Mouse (Mus musculus) hindbrain, embryonic 11.5 days (tissue): Measurements from ENCODE around the gene Slc41a3. TPM values are rescaled to one million over a fixed set of nuclear protein-coding genes. Genes with fewer than 3 reads are reported as not detected.

Experiments
- ATAC-seq: fragments of 200-750 bp; cut with Nextera tagmentation; 2 replicates; pipeline ENCODE4 v1.8.0; 2017; ENCODE audit warnings: mild to moderate bottlenecking, moderate TSS enrichment, moderate library complexity; ENCODE audit not compliant: low FRiP score
- DNase-seq: peaks from one replicate; pipeline ENCODE4 v3.0.0-alpha.2; 2015; ENCODE audit warnings: low spot score
- H3K27ac ChIP-seq: fragments of 300-500 bp; sonication (generic); 2 replicates; pipeline ENCODE4 v1.5.1; 2014; ENCODE audit warnings: mild to moderate bottlenecking, low read depth, low read length
- H3K27me3 ChIP-seq: fragments of 300-500 bp; sonication (generic); 2 replicates; pipeline ENCODE4 v1.6.1; 2014; ENCODE audit warnings: mild to moderate bottlenecking, low read length, moderate library complexity, mixed read lengths; ENCODE audit not compliant: control insufficient read depth, insufficient read depth
- H3K36me3 ChIP-seq: fragments of 300-500 bp; sonication (generic); 2 replicates; pipeline ENCODE4 v1.6.1; 2014; ENCODE audit warnings: mild to moderate bottlenecking, low read length, moderate library complexity, mixed read lengths; ENCODE audit not compliant: control insufficient read depth, insufficient read depth
- H3K4me1 ChIP-seq: fragments of 300-500 bp; sonication (generic); replicated peaks from 2 replicates; pipeline ENCODE4 v1.6.1; 2014; ENCODE audit warnings: low read length, mixed read lengths; ENCODE audit not compliant: control insufficient read depth, insufficient read depth
- H3K4me2 ChIP-seq: fragments of 300-500 bp; sonication (generic); replicated peaks from 2 replicates; pipeline ENCODE4 v1.6.1; 2014; ENCODE audit warnings: mild to moderate bottlenecking, low read depth, low read length
- H3K4me3 ChIP-seq: fragments of 300-500 bp; sonication (generic); 2 replicates; pipeline ENCODE4 v1.5.1; 2014; ENCODE audit warnings: low read depth, low read length
- H3K9ac ChIP-seq: fragments of 300-500 bp; sonication (generic); 2 replicates; pipeline ENCODE4 v1.6.1; 2014; ENCODE audit warnings: low read depth, low read length
- H3K9me3 ChIP-seq: fragments of 300-500 bp; sonication (generic); 2 replicates; pipeline ENCODE4 v1.6.1; 2016; ENCODE audit warnings: low read length; ENCODE audit not compliant: control insufficient read depth
- WGBS: fragments of 180-500 bp; shearing (Covaris S2); extraction: QIAGEN DNeasy Blood & Tissue Kit; methylation state at CpG from one replicate; pipeline ENCODE4 v1.1.7; 2014; 5-methylcytosine and 5-hydroxymethylcytosine counted together
- polyA plus RNA-seq: library from polyadenylated mRNA; unstranded; fragments of >200 nt; fragmentation: Nextera tagmentation; extraction: Ambion mirVana; gene quantifications from 2 replicates; pipeline ENCODE4 v1.2.1, GENCODE M21; 2014

The Slc41a3 gene
- polyA plus RNA-seq, 1 experiment from 2014 or later = 3.2 TPM

- peaks cover 8% of the 10 kb centered on the region; the same call in 1 of the 2 replicates for H3K36me3 ChIP-seq
- H3K9me3 ChIP-seq = no peaks in the 10 kb centered on the region
- DNase-seq (no peak), ATAC-seq (no peak)
- H3K4me1 ChIP-seq = no peaks in the 10 kb centered on the region; the same call in 1 of the 2 replicates
- H3K27ac ChIP-seq = no peak overlapping the region
- no peak overlapping the region for H3K9ac ChIP-seq
- 89% methylated on average over 20 of the region's 20 CpGs for WGBS
- H3K27me3 ChIP-seq = no peaks in the 10 kb centered on the region
- no peak overlapping the region for H3K4me3 ChIP-seq
- no peak overlapping the region for H3K4me2 ChIP-seq
Measured at GRCm38 (mm10) chr6:90660398-90661028, 56.0 kb downstream of the Slc41a3 start.

GRCm38 (mm10) chr6:90661029-90661399 is 56.5 kb downstream of the Slc41a3 start:
- H3K9ac ChIP-seq = no peak overlapping the region
- no peak overlapping the region for H3K4me2 ChIP-seq
- 93% methylated on average over 11 of the region's 11 CpGs for WGBS
- no peaks in the 10 kb centered on the region for H3K27me3 ChIP-seq
- no peaks in the 10 kb centered on the region for H3K9me3 ChIP-seq
- no peak for ATAC-seq
- DNase-seq = no peak
- H3K36me3 ChIP-seq = peaks cover 9% of the 10 kb centered on the region; the same call in 1 of the 2 replicates
- no peak overlapping the region for H3K27ac ChIP-seq
- H3K4me3 ChIP-seq = no peak overlapping the region
- H3K4me1 ChIP-seq = no peaks in the 10 kb centered on the region; the same call in 1 of the 2 replicates

GRCm38 (mm10) chr6:90662148-90662547 is 57.6 kb downstream of the Slc41a3 start:
- Histone ChIP-seq H3K4me3 (no peak overlapping the region), H3K36me3 (peaks cover 12% of the 10 kb centered on the region; the same call in 1 of the 2 replicates)

GRCm38 (mm10) chr6:90663736-90664135 is 59.2 kb downstream of the Slc41a3 start:
- H3K27me3 ChIP-seq = no peaks in the 10 kb centered on the region
- no peak overlapping the region for H3K4me3 ChIP-seq
- H3K36me3 ChIP-seq = peaks cover 12% of the 10 kb centered on the region; the same call in 1 of the 2 replicates
- H3K9ac ChIP-seq = no peak overlapping the region
- no peaks in the 10 kb centered on the region for H3K9me3 ChIP-seq
- ATAC-seq (no peak), DNase-seq (no peak)
- no peak overlapping the region for H3K27ac ChIP-seq
- WGBS = 86% methylated on average over 11 of the region's 11 CpGs
- H3K4me1 ChIP-seq = no peaks in the 10 kb centered on the region; the same call in 1 of the 2 replicates
- H3K4me2 ChIP-seq = no peak overlapping the region

More at GRCm38 (mm10) chr6:90662148-90662547, 57.6 kb downstream of the Slc41a3 start:
- Histone ChIP-seq H3K4me2 (no peak overlapping the region), H3K4me1 (no peaks in the 10 kb centered on the region; the same call in 1 of the 2 replicates), H3K27me3 (no peaks in the 10 kb centered on the region), H3K27ac (no peak overlapping the region), H3K9ac (no peak overlapping the region), H3K9me3 (no peaks in the 10 kb centered on the region)
- DNase-seq (no peak), ATAC-seq (no peak)
- WGBS = 98% methylated on average over 4 of the region's 5 CpGs

- Histone ChIP-seq H3K4me2 (no peak overlapping the region), H3K36me3 (peaks cover 13% of the 10 kb centered on the region), H3K27me3 (no peaks in the 10 kb centered on the region), H3K9ac (no peak overlapping the region), H3K4me3 (no peak overlapping the region), H3K27ac (no peak overlapping the region), H3K9me3 (no peaks in the 10 kb centered on the region), H3K4me1 (no peaks in the 10 kb centered on the region)
- DNase-seq = no peak
- 86% methylated on average over 9 of the region's 9 CpGs for WGBS
- no peak for ATAC-seq
Measured at GRCm38 (mm10) chr6:90668693-90669092, 64.2 kb downstream of the Slc41a3 start.

GRCm38 (mm10) chr6:90678759-90679158 is 74.2 kb downstream of the Slc41a3 start:
- Histone ChIP-seq H3K9me3 (no peaks in the 10 kb centered on the region), H3K9ac (no peak overlapping the region), H3K27me3 (no peaks in the 10 kb centered on the region), H3K4me3 (no peak overlapping the region), H3K36me3 (peaks cover 18% of the 10 kb centered on the region; the same call in 1 of the 2 replicates), H3K4me1 (no peaks in the 10 kb centered on the region), H3K27ac (no peak overlapping the region), H3K4me2 (no peak overlapping the region)
- 73% methylated on average over 4 of the region's 4 CpGs for WGBS
- ATAC-seq (no peak), DNase-seq (no peak)

- Histone ChIP-seq H3K9me3 (no peaks in the 10 kb centered on the region), H3K27me3 (no peaks in the 10 kb centered on the region), H3K9ac (no peak overlapping the region), H3K27ac (no peak overlapping the region), H3K4me1 (no peaks in the 10 kb centered on the region), H3K36me3 (peaks cover 14% of the 10 kb centered on the region; the same call in 1 of the 2 replicates), H3K4me2 (no peak overlapping the region), H3K4me3 (no peak overlapping the region)
- WGBS = 87% methylated on average over 12 of the region's 12 CpGs
- no peak for DNase-seq
- no peak for ATAC-seq
Measured at GRCm38 (mm10) chr6:90680401-90680800, 75.9 kb downstream of the Slc41a3 start.

- Histone ChIP-seq H3K27me3 (no peaks in the 10 kb centered on the region), H3K36me3 (0 out of 2 replicates have a peak, but pooled peaks cover 2% of the 10 kb centered on the region), H3K27ac (no peak overlapping the region), H3K4me1 (no peaks in the 10 kb centered on the region), H3K9ac (no peak overlapping the region), H3K4me3 (no peak overlapping the region), H3K9me3 (no peaks in the 10 kb centered on the region), H3K4me2 (no peak overlapping the region)
- no peak for DNase-seq
- ATAC-seq = no peak
- WGBS = 93% methylated on average over 3 of the region's 3 CpGs
Measured at GRCm38 (mm10) chr6:90683831-90684532, 79.5 kb downstream of the Slc41a3 start.
